Mouse (Mus musculus): ENCODE measurements at regions not wholly inside any gene's neighbourhood (a gene's known extent, or its start where the extent isn't known, plus 50 kb on each side); places are given as distances from the start of the nearest gene placed in this dataset.

DNA sequence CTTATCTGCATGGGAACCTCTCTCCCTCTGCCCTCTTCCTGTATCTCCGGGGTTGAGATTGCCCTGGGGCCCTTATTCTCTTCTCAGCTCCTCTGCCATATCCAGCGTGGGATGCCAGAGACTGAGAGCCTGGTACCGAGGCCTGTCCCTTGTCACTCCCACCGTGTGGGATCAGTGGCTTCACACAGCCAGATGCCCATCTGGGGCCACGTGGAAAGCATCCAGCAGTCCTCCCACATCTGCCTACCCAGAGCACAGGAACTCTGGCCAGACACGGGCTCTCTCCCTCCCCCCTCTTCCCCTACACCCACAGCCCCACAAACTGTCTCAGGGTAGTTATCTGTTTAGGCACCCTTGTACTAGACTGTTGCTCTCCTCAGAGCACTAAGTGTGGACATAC, 244.9 kb upstream of the Nat3 start:
- TF ChIP-seq CTCF (IDR thresholded peaks at IDR 0.05; ENCODE audit: low read depth, low read length) (no peak), POLR2A (IDR thresholded peaks at IDR 0.05; ENCODE audit: extremely low read depth, insufficient read depth, low read length) (no peak)
